Mouse (Mus musculus) heart, postnatal 4 days (tissue): ENCODE measurements at regions not wholly inside any gene's neighbourhood (a gene's known extent, or its start where the extent isn't known, plus 50 kb on each side); places are given as distances from the start of the nearest gene placed in this dataset.
A peak's percentile ranks its signal among the peaks of the same experiment; 100 is the strongest.
"Not testable (repeated sequence)": the region's sequence is repeated elsewhere in the genome, so short reads cannot be mapped to it uniquely, and the experiment has no call there.

Experiments
- DNase-seq: peaks from one replicate; pipeline ENCODE4 v3.0.0; 2021

GRCm38 (mm10) chrX:24169992-24170391, 211.3 kb upstream of the Gm4985 start:
- DNase-seq = not testable (repeated sequence)

- peak; percentile 28 for DNase-seq
These were observed 202.9 kb upstream of the Gm4985 start for GRCm38 (mm10) chrX:24161654-24162053.

- not testable (repeated sequence) for DNase-seq
These were observed 194.6 kb upstream of the Gm4985 start for GRCm38 (mm10) chrX:24153277-24153873.
